Mouse (Mus musculus) layer of hippocampus, adult 8-10 months (tissue): ENCODE results near the gene Gm17490. TPM values are rescaled to one million over a fixed set of nuclear protein-coding genes. Genes with fewer than 3 reads are reported as not detected.
"Not testable (repeated sequence)": the region's sequence is repeated elsewhere in the genome, so short reads cannot be mapped to it uniquely, and the experiment has no call there.

Experiments used
- DNase-seq, 2 experiments: peaks; one replicate each; pipeline ENCODE4 v3.0.0; 2022; ENCODE audit warnings: low spot score in 2 of 2
- total RNA-seq, 4 experiments: library from RNA; stranded (reverse); gene quantifications; 2 replicates each; pipeline ENCODE4 v1.2.4; 2022

The Gm17490 gene
- total RNA-seq, 4 experiments from 2014 or later, result not detected

GRCm38 (mm10) chr2:11635035-11635434 is 9.0 kb upstream of the Gm17490 start:
- no peak for DNase-seq

GRCm38 (mm10) chr2:11623726-11624125 is 2.3 kb downstream of the Gm17490 start:
- DNase-seq, result no peak

- no peak for DNase-seq
Observed at GRCm38 (mm10) chr2:11623173-11623572, 2.9 kb downstream of the Gm17490 start.

- DNase-seq, result no peak
Observed at GRCm38 (mm10) chr2:11619598-11619997, 6.5 kb downstream of the Gm17490 start.

- DNase-seq, result no peak
Observed at GRCm38 (mm10) chr2:11616846-11617245, 9.2 kb downstream of the Gm17490 start.

- DNase-seq, result not testable (repeated sequence)
Observed at GRCm38 (mm10) chr2:11612939-11613338, 13.1 kb downstream of the Gm17490 start.

- DNase-seq, result not testable (repeated sequence)
Observed at GRCm38 (mm10) chr2:11606718-11607117, 19.3 kb downstream of the Gm17490 start.

- DNase-seq, result no peak
Observed at GRCm38 (mm10) chr2:11604911-11605310, 21.2 kb downstream of the Gm17490 start.

- DNase-seq, result no peak
Observed at GRCm38 (mm10) chr2:11604053-11604452, 22.0 kb downstream of the Gm17490 start, which contains the start of gene Rbm17. TSS of gene Rbm17 (minus strand) at chr2:11604153.

GRCm38 (mm10) chr2:11602506-11603489 is 23.3 kb downstream of the Gm17490 start:
- DNase-seq, result peak; percentile 89 to 95

- DNase-seq, result no peak
Observed at GRCm38 (mm10) chr2:11601795-11602194, 24.3 kb downstream of the Gm17490 start.

GRCm38 (mm10) chr2:11597906-11598305 is 28.2 kb downstream of the Gm17490 start:
- DNase-seq, result no peak

- no peak for DNase-seq
Observed at GRCm38 (mm10) chr2:11596690-11597089, 29.4 kb downstream of the Gm17490 start.

GRCm38 (mm10) chr2:11587996-11588395 is 38.1 kb downstream of the Gm17490 start:
- DNase-seq, result no peak

GRCm38 (mm10) chr2:11579399-11579798 is 46.7 kb downstream of the Gm17490 start:
- DNase-seq, result no peak

GRCm38 (mm10) chr2:11578187-11578586 is 47.9 kb downstream of the Gm17490 start:
- DNase-seq, result no peak

Other genes starting within 250 kb of the Gm17490 start
- 10 to 100 TPM; 42.5 to 50.7 (median 45.4) TPM for gene Pfkfb3, start 72.2 kb downstream of the Gm17490 start, total RNA-seq
- 10 to 100 TPM; 77.7 to 95.8 (median 87.4) TPM for gene Rbm17, start 22.1 kb downstream of the Gm17490 start, total RNA-seq
- under 1 TPM in 3 of 4 experiments, not detected in 1; 0.08 to 0.13 (median 0.09) TPM for gene Il2ra, start 16.5 kb upstream of the Gm17490 start, total RNA-seq
- gene Il15ra, start 79.0 kb upstream of the Gm17490 start, total RNA-seq, result 10 to 100 TPM in 2 of 4 experiments, 1 to 10 TPM in 2; 7.1 to 14.0 (median 10.0) TPM
- gene Fbh1, start 151.3 kb upstream of the Gm17490 start, total RNA-seq, result 10 to 100 TPM; 68.9 to 94.6 (median 72.0) TPM
- 10 to 100 TPM; 49.0 to 65.8 (median 61.4) TPM for gene Ankrd16, start 151.6 kb upstream of the Gm17490 start, total RNA-seq